Mouse (Mus musculus): ENCODE data around the gene Cdk15.

Cdk15 gene

GRCm38 (mm10) chr1:59256751-59257231, at the start of gene Cdk15:
Cdk15 (plus strand) TSS chr1:59256906.
- DNase-seq (ENCODE audit: low read depth, low spot score), result peak; percentile 81

GRCm38 (mm10) chr1:59208331-59208730, 48.4 kb upstream of the Cdk15 start:
- no peak for DNase-seq (ENCODE audit: low read depth, low spot score)

- no peak for DNase-seq (ENCODE audit: low read depth, low spot score)
These were observed 45.1 kb upstream of the Cdk15 start for GRCm38 (mm10) chr1:59211651-59212050.

DNA sequence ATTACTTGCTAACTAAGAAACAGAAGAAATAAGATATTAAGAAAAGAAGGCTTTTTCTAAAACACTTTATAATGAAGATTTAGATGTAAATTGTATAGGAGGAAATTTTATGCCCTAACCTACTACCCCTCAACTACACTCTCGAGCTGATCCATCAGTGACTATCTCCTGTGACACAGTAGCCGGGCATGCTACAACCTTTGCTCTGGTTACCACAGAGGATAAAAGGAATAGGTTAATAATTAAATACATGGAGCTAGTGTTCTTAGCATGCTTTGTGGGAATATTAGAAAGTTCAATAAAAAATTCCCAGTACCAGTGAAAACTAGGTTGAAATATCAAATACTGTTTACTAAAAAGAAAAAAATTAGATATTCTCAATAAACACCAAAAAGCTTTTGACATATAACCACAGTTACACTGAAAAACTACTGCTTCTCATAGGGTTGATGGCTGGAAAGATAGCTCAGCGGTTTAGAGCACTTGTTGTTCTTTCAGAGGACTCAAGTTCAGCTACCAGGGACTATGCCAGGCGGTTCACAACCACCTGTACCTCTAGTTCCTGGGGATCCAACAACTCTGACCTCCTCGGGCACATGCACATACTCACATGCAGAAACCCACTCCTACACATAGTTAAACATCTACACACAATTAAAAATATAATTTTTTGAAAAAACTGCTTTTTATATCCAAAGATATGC, 44.5 kb upstream of the Cdk15 start:
- DNase-seq (ENCODE audit: low read depth, low spot score), result no peak

GRCm38 (mm10) chr1:59212951-59213350, 43.8 kb upstream of the Cdk15 start:
- peak; percentile 23 for DNase-seq (ENCODE audit: low read depth, low spot score)

DNA sequence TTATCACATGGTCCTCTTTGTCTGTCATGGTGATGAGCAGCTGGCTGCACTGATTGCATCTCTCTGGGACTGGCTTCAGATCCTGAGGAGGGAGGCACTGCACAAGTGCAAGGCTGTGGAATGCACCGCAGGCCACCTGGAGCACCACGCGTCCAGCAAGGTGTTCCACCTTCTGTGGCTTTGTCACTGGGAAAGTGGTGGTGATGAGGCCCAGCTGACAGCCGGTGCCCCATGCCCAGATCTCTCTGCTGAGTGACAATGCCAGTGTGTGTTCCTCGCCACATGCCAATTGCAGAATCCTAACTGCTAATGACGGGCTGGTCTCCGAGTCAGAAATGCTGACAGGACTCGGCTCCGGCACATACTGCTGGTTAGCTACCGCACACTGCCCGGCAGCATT, 41.3 kb upstream of the Cdk15 start:
- no peak for DNase-seq (ENCODE audit: low read depth, low spot score)

- DNase-seq (ENCODE audit: low read depth, low spot score), result peak; percentile 43
These were observed 36.3 kb upstream of the Cdk15 start for GRCm38 (mm10) chr1:59220371-59220770.

DNA sequence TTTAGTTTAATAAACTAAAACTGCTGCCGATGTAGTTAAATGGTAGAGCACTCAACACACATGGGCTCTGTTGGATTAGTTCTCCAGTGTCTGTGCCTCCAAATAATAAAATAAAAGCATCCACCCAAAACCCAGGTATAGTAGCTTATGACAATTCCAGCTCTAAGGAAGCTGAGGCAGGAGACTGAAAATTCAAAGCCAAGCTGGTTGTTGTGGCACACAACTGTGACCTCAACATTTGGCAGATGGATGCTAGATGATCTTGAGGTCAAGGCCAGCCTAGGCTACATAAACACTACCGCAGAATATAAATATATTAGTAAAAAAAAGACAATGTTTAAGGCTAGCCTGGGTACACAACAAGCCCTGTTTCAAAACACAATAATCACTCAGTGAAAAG, 35.1 kb upstream of the Cdk15 start:
- DNase-seq (ENCODE audit: low read depth, low spot score), result no peak

GRCm38 (mm10) chr1:59222101-59222825, 34.4 kb upstream of the Cdk15 start:
- DNase-seq (ENCODE audit: low read depth, low spot score), result no peak

DNA sequence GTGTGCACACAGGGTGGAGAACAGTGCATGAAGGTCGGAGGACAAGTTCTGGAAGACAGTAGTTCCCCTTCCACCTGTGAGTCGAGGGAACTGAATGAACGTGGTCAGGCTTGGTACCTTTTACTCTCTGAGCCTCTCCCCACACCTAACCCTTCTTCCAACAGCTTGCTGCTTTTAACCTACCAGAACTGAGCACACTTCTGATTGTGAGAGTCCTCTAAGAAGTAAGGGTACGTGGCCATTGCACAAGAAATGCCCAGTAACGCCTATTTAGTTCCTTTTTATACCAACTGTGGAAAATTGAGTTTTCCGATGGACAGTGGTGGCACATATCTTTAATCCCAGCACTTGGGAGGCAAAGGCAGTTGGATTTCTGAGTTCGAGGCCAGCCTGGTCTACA, 28.2 kb upstream of the Cdk15 start:
- DNase-seq (ENCODE audit: low read depth, low spot score), result no peak

DNA sequence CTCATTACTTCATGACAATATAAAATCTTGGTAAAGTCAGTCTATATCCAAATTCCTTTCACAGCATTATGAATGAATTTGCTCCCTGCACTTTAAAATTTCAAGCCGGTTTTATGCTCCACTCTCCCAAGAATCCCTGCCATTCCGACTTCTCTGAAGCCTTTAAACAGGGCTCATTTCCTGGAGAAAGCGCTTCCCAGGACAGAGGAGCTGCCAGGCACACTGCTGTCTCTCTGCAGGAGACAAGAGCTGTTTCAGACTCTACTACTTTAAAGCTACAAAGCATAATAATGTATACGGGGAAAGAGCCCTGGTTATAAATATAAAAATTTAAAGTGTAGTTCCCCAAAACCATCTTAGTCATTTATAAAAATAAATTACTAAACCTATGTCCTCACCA, 27.5 kb upstream of the Cdk15 start:
- no peak for DNase-seq (ENCODE audit: low read depth, low spot score)

DNA sequence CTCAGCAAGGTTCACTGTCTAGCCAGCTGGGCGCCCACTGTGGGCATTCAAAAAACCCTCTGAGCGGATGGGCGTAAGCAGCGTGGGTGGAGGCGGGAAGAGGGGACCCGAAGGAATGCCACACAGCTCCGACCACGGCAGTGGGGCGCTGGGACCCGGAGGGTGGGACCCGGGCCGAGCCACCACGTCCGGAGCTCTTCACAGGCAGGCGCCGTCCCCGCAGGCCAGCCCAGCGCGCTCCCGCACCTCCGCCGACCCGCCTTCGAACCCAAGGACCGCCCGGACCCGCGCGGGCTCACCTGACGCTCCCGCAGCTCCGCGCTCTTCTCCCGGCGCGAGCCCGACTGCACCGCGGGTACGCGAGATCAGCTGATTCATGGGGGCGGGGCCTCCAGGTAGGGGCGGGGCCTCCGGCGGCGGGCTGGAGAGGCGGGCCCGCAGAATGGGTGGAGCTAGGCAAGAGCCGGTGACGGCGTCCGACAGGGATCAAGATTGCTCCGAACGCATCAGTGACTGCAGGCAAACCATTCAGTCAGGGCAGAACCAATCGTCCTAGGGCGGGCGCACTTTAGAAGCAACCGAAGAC, 19.8 kb upstream of the Cdk15 start, which contains the start of gene Als2:
Gene Als2 (minus strand): TSS at position 376 of the 586 bp plus-strand sequence.
- DNase-seq (ENCODE audit: low read depth, low spot score), result peak; percentile 100

DNA sequence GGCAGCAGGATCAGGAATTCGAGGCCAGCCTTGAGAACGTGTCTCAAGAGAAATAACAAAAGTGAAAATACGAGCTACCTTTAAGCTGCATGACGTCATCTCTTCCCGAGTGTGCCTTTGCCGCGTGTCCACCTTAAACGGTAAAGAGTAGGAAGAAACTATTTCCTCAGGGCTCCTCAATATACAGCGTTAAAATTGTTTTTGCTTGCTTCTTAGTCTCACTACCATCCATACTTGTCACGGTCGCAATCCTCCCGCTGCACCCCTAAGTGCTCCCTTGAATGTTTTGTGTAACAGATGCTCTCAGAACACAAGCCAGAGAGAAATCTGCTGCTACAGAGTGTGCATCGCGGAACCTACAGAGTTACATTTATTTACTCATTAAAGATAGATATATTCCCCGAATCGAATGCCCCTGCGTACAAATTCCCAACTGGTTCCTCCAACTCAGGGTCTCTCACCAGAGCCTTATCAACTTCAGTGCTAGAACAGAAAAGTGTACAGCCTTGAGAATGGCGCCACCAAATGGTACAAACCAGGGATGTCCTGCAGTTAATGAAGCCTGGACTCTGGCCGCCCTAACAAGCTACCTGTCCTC, 19.0 kb upstream of the Cdk15 start:
- DNase-seq (ENCODE audit: low read depth, low spot score), result peak; percentile 83

GRCm38 (mm10) chr1:59243770-59244169, 12.9 kb upstream of the Cdk15 start:
- peak; percentile 55 for DNase-seq (ENCODE audit: low read depth, low spot score)

DNA sequence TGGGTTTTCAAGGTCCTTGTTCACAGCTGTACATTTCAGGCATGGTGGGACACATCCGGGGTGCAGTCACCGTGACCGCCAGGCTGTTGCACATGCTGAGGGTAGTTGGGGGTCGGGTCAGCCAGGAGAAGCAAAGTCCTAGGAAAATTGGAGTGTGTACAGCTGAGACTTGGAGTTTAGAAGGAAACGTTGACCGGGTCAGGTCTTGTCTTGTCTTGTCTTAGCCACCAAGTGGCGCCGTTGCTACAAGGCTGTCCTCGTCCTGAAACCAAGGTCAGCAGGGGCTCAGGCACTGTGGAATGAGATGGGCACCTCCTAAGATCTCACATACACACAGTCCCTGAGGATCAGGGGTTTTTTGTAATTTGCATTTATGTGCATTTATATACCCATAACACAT, 9.1 kb upstream of the Cdk15 start:
- peak; percentile 83 for DNase-seq (ENCODE audit: low read depth, low spot score)

DNA sequence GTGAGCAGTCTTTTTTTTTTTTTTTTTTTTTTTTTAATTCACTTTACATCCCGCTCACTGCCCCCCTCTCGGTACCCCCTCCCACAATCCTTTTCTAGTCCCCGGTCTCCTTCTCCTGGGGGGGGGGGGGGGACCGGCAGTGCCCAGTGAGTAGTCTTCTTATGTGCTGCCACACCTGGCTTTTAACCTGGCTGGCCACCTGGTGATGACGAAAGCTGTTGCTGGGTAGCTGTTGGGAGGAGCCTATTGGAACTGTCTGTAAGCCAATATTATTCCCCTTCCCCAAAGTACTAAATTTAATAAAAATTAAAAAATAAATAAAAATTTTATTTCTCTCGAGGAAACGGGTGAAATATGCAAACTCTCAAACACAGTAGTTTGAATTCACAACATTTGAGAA, 3.9 kb upstream of the Cdk15 start:
- DNase-seq (ENCODE audit: low read depth, low spot score), result peak; percentile 57

DNA sequence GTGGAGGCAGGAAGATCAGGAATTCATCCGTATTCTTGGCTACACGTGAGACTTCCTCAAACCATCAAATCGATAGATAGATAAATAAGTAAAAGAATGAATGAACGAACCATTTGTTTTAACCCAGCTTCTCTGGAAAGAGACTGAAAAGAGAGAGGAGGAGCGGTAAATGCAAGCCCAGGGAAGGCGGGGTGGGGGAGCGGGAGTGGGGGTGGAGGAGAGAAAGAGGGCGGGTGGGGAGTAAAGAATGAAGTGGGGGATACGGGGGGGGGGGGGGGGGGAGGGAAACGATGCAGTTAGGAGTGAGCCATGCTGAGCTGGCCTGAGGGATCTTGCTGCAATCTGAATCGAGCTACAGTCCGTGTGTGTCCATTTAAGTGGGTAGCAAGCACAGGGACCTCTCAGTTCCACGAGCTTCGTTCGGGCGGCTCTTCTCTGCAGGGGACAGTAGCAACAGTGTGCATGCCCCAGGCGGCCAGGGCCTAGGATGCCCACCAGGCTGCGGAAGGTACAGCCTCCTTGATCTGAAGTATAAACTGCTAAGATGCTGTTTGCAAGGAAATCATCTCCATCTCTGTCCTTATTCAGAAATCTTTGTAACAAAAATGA, 3.3 kb upstream of the Cdk15 start:
- no peak for DNase-seq (ENCODE audit: low read depth, low spot score)

DNA sequence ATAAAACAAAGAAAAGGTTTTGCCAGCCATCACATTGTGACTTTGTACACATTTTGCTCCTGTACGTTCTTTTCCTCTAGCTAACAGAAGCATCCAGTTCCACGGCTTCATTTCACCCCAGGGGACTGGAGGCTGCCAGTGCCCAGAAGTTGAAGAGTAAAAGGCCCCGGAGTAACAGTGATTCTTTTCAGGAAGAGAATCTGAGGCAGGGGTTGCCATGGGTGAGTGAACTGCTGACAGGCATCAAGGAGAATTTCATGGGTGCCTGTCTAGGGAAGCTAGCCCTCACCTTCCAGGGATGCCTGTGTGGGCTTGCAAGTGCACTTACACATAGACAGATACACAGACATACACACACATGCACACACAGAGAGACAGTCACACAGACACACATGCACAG, 1.0 kb downstream of the Cdk15 start:
- DNase-seq (ENCODE audit: low read depth, low spot score), result no peak

DNA sequence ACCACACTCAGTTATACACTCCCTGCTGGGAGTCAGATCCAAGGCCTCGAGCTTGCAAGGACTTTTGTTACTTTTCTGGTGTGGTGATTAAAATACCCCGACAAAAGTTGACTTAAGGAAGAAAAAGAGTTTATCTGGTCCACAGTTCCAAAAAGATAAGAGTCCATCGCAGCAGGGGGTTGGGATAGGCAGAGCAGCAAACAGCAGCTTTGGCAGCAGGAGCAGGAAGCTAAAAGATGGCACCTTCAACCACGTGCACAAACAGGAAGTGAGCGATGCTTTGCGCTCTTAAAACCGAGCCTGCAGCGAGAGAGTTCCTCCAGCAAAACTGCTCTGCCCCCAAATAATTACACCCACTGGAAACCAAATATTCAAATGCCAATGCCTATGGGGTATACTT, 12.2 kb downstream of the Cdk15 start:
- peak; percentile 32 for DNase-seq (ENCODE audit: low read depth, low spot score)

DNA sequence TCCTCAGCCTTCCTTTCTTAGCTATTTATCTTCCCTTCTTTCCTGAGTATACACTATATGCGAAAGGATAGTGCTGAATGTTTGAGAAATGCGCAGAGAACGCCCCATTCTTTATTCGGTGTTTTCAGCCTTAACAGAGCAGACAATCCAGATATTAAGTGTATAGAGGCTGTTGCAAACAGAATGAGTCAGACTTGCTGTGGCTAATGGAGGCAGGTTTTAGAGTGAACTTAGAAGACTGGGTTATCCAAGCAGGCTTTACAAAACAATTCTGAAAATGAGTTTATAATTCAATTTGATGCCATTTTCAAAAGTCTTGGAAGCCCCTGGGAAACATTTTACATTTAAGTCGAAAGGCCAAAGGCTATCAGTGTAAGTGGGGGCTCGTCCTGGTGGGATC, 12.8 kb downstream of the Cdk15 start:
- DNase-seq (ENCODE audit: low read depth, low spot score), result no peak

DNA sequence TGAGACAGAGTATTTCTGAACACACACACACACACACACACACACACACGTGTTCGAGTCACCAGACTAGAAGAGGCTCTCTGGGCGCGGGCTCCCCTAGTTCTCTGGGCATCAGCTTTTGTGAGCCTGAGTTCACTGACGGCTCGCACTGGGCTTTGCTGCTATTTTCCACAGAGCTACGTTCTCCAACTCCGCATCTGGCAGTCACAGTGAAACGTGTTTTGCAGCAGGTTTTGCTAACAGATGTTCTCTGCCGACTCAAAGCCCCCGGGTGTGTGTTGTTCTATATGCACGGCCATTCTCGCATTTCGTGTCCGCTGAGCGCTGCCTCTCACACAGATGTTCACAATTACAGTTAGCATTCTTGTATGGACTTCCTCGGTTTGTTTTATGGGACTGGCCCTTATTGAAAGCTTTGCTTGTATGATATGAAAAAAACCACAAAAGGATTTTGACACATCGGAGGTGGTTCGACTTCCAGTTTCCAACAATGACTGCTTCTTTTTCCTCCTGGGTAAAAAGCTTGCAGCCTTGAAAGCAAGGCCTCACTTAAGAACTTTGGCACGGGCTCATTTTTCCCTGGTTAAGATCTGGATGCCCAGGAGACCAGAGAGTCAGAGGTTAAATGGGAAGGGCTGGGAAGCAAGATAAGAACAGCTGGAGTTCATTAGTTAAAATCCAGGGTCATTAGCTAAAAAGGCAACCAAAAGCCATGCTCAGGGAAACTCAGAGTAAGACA, 13.4 kb downstream of the Cdk15 start:
- no peak for DNase-seq (ENCODE audit: low read depth, low spot score)
